Mouse (Mus musculus) bone marrow macrophage, adult 2 months (primary cell): ENCODE data around the gene Ltb4r2. TPM values are rescaled to one million over a fixed set of nuclear protein-coding genes. Genes with fewer than 3 reads are reported as not detected.
"Not testable (repeated sequence)": the region's sequence is repeated elsewhere in the genome, so short reads cannot be mapped to it uniquely, and the experiment has no call there.

Experiments used
- H3K27ac ChIP-seq: 2 replicates; pipeline ENCODE4 v1.5.1; 2012; ENCODE audit warnings: low read depth, low read length; ENCODE audit not compliant: insufficient read depth
- H3K4me1 ChIP-seq: 2 replicates; pipeline ENCODE4 v1.6.1; 2012; ENCODE audit warnings: low read length; ENCODE audit not compliant: control insufficient read depth, insufficient read depth
- H3K4me3 ChIP-seq: 2 replicates; pipeline ENCODE4 v1.5.1; 2012; ENCODE audit warnings: mild to moderate bottlenecking, low read length, moderate library complexity; ENCODE audit not compliant: insufficient read depth
- CTCF ChIP-seq: IDR thresholded peaks from 2 replicates; pipeline ENCODE4 v1.5.1; 2012; ENCODE audit warnings: low read depth, mild to moderate bottlenecking, low read length, moderate library complexity
- POLR2A ChIP-seq: IDR thresholded peaks from 2 replicates; pipeline ENCODE4 v1.6.1; 2012; ENCODE audit warnings: mild to moderate bottlenecking, low read depth, low read length, borderline replicate concordance
- polyA plus RNA-seq: library from polyadenylated mRNA; stranded (reverse); fragments of >200 nt; gene quantifications from 2 replicates; pipeline ENCODE4 v1.2.4, GENCODE M21; 2012; ENCODE audit not compliant: missing spikeins, insufficient read depth, insufficient read length

The Ltb4r2 gene
- polyA plus RNA-seq, 1 experiment = 0.15 TPM

GRCm38 (mm10) chr14:55760156-55760555, 1.1 kb upstream of the Ltb4r2 start:
- H3K4me3 ChIP-seq = 0 out of 2 replicates have a peak overlapping the region, but pooled peaks have one; percentile 2
- peaks cover 32% of the 10 kb centered on the region for H3K4me1 ChIP-seq
- not testable (repeated sequence) for H3K27ac ChIP-seq
- peak; percentile 40 for TF ChIP-seq CTCF

DNA sequence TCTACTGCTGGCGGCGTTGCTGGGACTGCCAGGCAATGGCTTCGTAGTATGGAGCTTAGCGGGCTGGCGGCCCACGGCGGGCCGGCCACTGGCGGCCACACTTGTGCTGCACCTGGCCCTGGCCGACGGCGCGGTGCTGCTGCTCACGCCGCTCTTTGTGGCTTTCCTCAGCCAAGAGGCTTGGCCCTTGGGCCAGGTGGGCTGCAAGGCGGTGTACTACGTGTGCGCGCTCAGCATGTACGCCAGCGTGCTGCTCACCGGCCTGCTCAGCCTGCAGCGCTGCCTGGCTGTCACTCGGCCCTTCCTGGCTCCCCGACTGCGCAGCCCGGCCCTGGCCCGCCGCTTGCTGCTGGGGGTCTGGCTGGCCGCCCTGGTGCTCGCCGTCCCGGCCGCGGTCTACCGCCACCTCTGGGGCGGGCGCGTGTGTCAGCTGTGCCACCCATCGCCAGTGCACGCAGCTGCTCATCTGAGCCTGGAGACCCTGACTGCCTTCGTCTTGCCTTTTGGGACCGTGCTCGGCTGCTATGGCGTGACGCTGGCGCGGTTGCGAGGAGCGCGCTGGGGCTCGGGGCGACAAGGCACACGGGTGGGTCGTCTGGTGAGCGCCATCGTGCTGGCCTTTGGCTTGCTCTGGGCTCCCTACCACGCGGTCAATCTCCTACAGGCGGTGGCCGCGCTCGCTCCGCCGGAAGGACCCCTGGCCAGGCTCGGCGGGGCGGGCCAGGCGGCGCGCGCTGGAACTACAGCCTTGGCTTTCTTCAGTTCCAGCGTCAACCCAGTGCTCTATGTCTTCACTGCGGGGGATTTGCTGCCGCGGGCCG, 983 bp downstream of the Ltb4r2 start:
- TF ChIP-seq CTCF (no peak), POLR2A (no peak)
- Histone ChIP-seq H3K4me1 (peaks cover 32% of the 10 kb centered on the region), H3K4me3 (no peak overlapping the region), H3K27ac (peak overlapping the region; percentile 93; the same call in 1 of the 2 replicates)

GRCm38 (mm10) chr14:55763166-55763565, 1.9 kb downstream of the Ltb4r2 start:
- no peak for TF ChIP-seq POLR2A
- no peak for TF ChIP-seq CTCF
- peak overlapping the region; percentile 93 for H3K27ac ChIP-seq
- H3K4me1 ChIP-seq = peaks cover 34% of the 10 kb centered on the region
- no peak overlapping the region; the same call in 1 of the 2 replicates for H3K4me3 ChIP-seq

- TF ChIP-seq CTCF (no peak), POLR2A (no peak)
- Histone ChIP-seq H3K4me3 (no peak within 1 kb of the TSS), H3K4me1 (peaks cover 41% of the 10 kb centered on the region), H3K27ac (no peak within 1 kb of the TSS)
Observed at GRCm38 (mm10) chr14:55765696-55766095, 4.5 kb downstream of the Ltb4r2 start, which contains the start of gene Ltb4r1. Ltb4r1 (plus strand) TSS chr14:55765962.

GRCm38 (mm10) chr14:55767519-55768414, 6.5 kb downstream of the Ltb4r2 start:
- no peak overlapping the region for H3K27ac ChIP-seq
- no peak for TF ChIP-seq POLR2A
- H3K4me1 ChIP-seq = peaks cover 37% of the 10 kb centered on the region
- H3K4me3 ChIP-seq = peak overlapping the region; percentile 38

DNA sequence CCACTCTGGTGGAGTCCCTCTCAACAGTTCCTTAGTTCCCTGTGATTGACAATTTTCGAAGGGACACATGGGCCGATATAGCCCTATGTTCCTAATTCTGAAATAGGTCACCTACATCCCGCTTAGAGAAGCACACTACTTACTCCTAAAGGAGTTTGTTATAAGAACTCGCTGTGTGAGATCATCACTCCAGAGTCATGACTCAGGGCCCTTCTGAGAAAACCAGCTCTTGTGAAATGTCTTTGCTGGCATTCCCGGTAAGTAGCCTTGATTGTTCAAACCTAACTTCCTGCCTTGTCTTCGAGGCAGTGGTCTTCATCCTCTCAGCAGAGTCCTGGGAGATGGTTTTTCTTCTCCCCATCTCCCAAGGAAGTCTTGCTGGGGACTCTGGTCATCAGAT, 7.3 kb downstream of the Ltb4r2 start:
- Histone ChIP-seq H3K4me1 (peaks cover 29% of the 10 kb centered on the region), H3K27ac (no peak overlapping the region), H3K4me3 (no peak overlapping the region)
- TF ChIP-seq CTCF (no peak), POLR2A (no peak)

DNA sequence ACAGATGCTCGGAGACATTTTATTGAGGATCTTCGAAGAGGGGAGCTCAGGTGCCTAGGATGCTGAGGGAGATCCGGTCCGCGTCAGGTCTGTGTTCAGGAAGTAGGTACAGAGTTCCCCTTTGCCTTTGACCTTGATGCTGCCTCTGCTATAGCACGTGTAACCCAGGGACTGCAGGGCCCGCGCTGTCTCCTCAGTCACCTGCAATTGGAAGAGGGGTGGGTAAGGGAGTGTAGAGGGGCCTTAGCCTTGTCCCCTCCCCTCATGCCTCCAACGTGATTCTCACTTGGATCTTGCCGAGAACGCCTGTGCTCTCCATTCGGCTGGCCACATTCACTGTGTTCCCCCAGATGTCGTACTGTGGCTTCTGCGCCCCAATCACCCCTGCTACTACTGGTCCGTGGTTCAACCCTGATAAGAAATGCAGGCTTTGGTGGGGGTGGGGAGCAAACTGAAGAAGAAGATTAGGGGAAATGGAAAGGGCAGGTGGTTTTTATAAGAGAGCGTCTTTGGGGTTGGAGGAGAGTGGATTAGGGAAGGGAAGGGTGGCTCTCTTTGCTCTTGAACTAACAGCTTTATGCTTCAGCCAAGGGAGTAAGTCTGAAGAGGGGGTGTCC, 8.0 kb downstream of the Ltb4r2 start:
- no peak overlapping the region for H3K27ac ChIP-seq
- TF ChIP-seq CTCF (no peak), POLR2A (no peak)
- peaks cover 22% of the 10 kb centered on the region for H3K4me1 ChIP-seq
- no peak overlapping the region for H3K4me3 ChIP-seq

DNA sequence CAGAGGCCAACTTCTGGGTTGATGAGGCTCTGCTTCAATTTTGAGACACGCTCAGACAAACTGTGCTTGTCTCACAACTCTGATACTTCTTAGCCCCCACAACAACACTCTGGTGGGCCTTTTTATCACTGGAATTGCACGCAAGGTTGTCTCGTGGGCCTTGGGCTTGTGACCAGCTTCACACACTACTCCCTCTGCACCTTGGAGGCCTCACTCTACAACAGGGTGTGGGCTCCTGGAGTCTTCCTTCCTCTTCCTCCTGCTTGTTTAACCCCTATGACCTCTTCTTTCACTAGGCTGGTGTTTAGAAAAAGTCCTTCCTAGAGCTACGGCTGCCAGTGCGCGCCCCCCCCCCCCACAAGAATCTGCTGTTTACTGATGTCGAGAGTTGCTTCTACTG, 15.5 kb downstream of the Ltb4r2 start:
- TF ChIP-seq CTCF = no peak
- TF ChIP-seq POLR2A = no peak
- peaks cover 5% of the 10 kb centered on the region for H3K4me1 ChIP-seq
- no peak overlapping the region for H3K27ac ChIP-seq
- H3K4me3 ChIP-seq = no peak overlapping the region

- H3K4me3 ChIP-seq = no peak overlapping the region
- H3K4me1 ChIP-seq = peaks cover 5% of the 10 kb centered on the region
- TF ChIP-seq POLR2A = no peak
- no peak for TF ChIP-seq CTCF
Observed at GRCm38 (mm10) chr14:55777176-55777575, 15.9 kb downstream of the Ltb4r2 start.

More at GRCm38 (mm10) chr14:55777176-55777575, 15.9 kb downstream of the Ltb4r2 start:
- H3K27ac ChIP-seq = no peak overlapping the region
